ENCODE assay signal across 7 mouse cellular contexts in genomic region chr11:121702895-121703618, GRCm38 (mm10). TPM values are rescaled to one million over a fixed set of nuclear protein-coding genes. Genes with fewer than 3 reads are reported as not detected.
A peak's percentile ranks its signal among the peaks of the same experiment; 100 is the strongest.
DNase-seq lines count a peak whose midpoint lies in the region; ATAC-seq and TF ChIP-seq lines count a peak whose summit lies in the region.

No protein-coding gene starts in this region.

- H3K4me3 ChIP-seq in intestine, postnatal 0 days (ENCODE audit: low read depth, low read length), result peak overlapping the region; percentile 79
- H3K4me3 ChIP-seq in limb, embryonic 10.5 days, result peak overlapping the region; percentile 74
- peak overlapping the region; percentile 80 for H3K4me3 ChIP-seq in midbrain, embryonic 10.5 days
- H3K4me3 ChIP-seq in small intestine, adult 2 months (ENCODE audit: low read depth, low read length), result peak overlapping the region; percentile 91

- DNase-seq in adrenal gland, adult 2 months, result peak; percentile 68
- DNase-seq in embryo, embryonic 10.5 days (ENCODE audit: low spot score), result peak; percentile 60
- peak; percentile 56 for DNase-seq in limb, embryonic 10.5 days (ENCODE audit: low spot score)
- DNase-seq in midbrain, embryonic 10.5 days (ENCODE audit: low spot score), result peak; percentile 47

- TF ChIP-seq POLR2A in small intestine, adult 2 months (IDR thresholded peaks at IDR 0.05; ENCODE audit: low read depth, low read length), result no peak

- no peak for TF ChIP-seq CTCF in intestine, postnatal 0 days (IDR thresholded peaks at IDR 0.05; ENCODE audit: low read depth)
- TF ChIP-seq CTCF in small intestine, adult 2 months (IDR thresholded peaks at IDR 0.05; ENCODE audit: extremely low read depth, insufficient read length, insufficient replicate concordance, low read depth, low read length), result no peak

- peak; percentile 27 for ATAC-seq in granulocyte monocyte progenitor cell, adult 5-6 weeks (replicated peaks; ENCODE audit: poor library complexity, severe bottlenecking)
- ATAC-seq in intestine, postnatal 0 days, result 0 out of 2 replicates have a peak, but pooled peaks have one; percentile 19

- peak overlapping the region; percentile 87 for H3K27ac ChIP-seq in intestine, postnatal 0 days (ENCODE audit: low read depth, low read length)
- H3K27ac ChIP-seq in limb, embryonic 10.5 days, result peak overlapping the region; percentile 76; the same call in 1 of the 2 replicates
- peak overlapping the region; percentile 74 for H3K27ac ChIP-seq in midbrain, embryonic 10.5 days (replicated peaks)
- H3K27ac ChIP-seq in small intestine, adult 2 months (ENCODE audit: insufficient read depth, low read depth, low read length), result peak overlapping the region; percentile 91

- no peaks in the 10 kb centered on the region for H3K9me3 ChIP-seq in intestine, postnatal 0 days (ENCODE audit: control insufficient read depth)
- no peaks in the 10 kb centered on the region for H3K9me3 ChIP-seq in limb, embryonic 10.5 days (replicated peaks)
- no peaks in the 10 kb centered on the region for H3K9me3 ChIP-seq in midbrain, embryonic 10.5 days (replicated peaks)

- H3K4me1 ChIP-seq in intestine, postnatal 0 days (replicated peaks; ENCODE audit: control insufficient read depth, insufficient read depth, low read length), result 0 out of 2 replicates have a peak, but pooled peaks cover 6% of the 10 kb centered on the region
- H3K4me1 ChIP-seq in limb, embryonic 10.5 days, result peaks cover 40% of the 10 kb centered on the region
- H3K4me1 ChIP-seq in midbrain, embryonic 10.5 days, result peaks cover 27% of the 10 kb centered on the region
- peaks cover 30% of the 10 kb centered on the region for H3K4me1 ChIP-seq in small intestine, adult 2 months (ENCODE audit: control insufficient read depth, insufficient read depth, insufficient read length, low read length)

- H3K36me3 ChIP-seq in intestine, postnatal 0 days (ENCODE audit: control insufficient read depth, insufficient read depth), result no peaks in the 10 kb centered on the region
- no peaks in the 10 kb centered on the region for H3K36me3 ChIP-seq in limb, embryonic 10.5 days
- H3K36me3 ChIP-seq in midbrain, embryonic 10.5 days, result no peaks in the 10 kb centered on the region
- peaks cover 7% of the 10 kb centered on the region for H3K36me3 ChIP-seq in small intestine, adult 2 months (ENCODE audit: control insufficient read depth, insufficient read depth, low read length)

- no peaks in the 10 kb centered on the region for H3K27me3 ChIP-seq in intestine, postnatal 0 days (replicated peaks; ENCODE audit: control insufficient read depth, insufficient read depth, low read length)
- H3K27me3 ChIP-seq in limb, embryonic 10.5 days (ENCODE audit: low read depth, poor library complexity, severe bottlenecking), result peaks cover 55% of the 10 kb centered on the region
- peaks cover 56% of the 10 kb centered on the region for H3K27me3 ChIP-seq in midbrain, embryonic 10.5 days (ENCODE audit: low read depth, poor library complexity, severe bottlenecking)
- H3K27me3 ChIP-seq in small intestine, adult 2 months (ENCODE audit: control insufficient read depth, insufficient read depth, low read length), result no peaks in the 10 kb centered on the region

- H3K4me2 ChIP-seq in intestine, postnatal 0 days (replicated peaks; ENCODE audit: low read depth), result peak overlapping the region; percentile 94

- WGBS in intestine, postnatal 0 days, result under 1% methylated on average over 40 of the region's 40 CpGs
- WGBS in limb, embryonic 10.5 days, result 1% methylated on average over 40 of the region's 40 CpGs
- 1% methylated on average over 40 of the region's 40 CpGs for WGBS in midbrain, embryonic 10.5 days
- under 1% methylated on average over 40 of the region's 40 CpGs for whole genome bisulfite sequencing in small intestine, adult 2 months

- H3K9ac ChIP-seq in intestine, postnatal 0 days (ENCODE audit: low read depth, low read length), result peak overlapping the region; percentile 74

RNA-seq across cellular contexts. Expression of gene Metrnl, which starts 1.7 kb away (rescaled TPM):
- 10 to 100 TPM; 14.0 to 44.3 TPM for total RNA-seq in adrenal gland, adult 2 months (2021)
- polyA plus RNA-seq in adrenal gland, adult 2 months (2012; rRNA removed), result 33.2 and 42.1 TPM in 2 replicates
- total RNA-seq in granulocyte monocyte progenitor cell, adult 5-6 weeks (2014; fragmentation: Nextera tagmentation), result not detected in 2 replicates
- 0.82 and 2.4 TPM in 2 replicates for total RNA-seq in granulocyte monocyte progenitor cell, adult 5-6 weeks (2017)
- 50.2 and 50.9 TPM in 2 replicates for polyA plus RNA-seq in intestine, postnatal 0 days (2015; fragmentation: Nextera tagmentation; extraction: Ambion mirVana)
- polyA plus RNA-seq in limb, embryonic 10.5 days (2016; fragmentation: Nextera tagmentation; extraction: Ambion mirVana), result 2.4 and 3.9 TPM in 2 replicates
- polyA plus RNA-seq in midbrain, embryonic 10.5 days (2016; fragmentation: Nextera tagmentation; extraction: Ambion mirVana), result 12.8 TPM in 2 replicates
- 150 and 219 TPM in 2 replicates for polyA plus RNA-seq in small intestine, adult 2 months (2012; rRNA removed)

RNA-seq across cellular contexts. Expression of gene B3gntl1, which starts 30.1 kb away (rescaled TPM):
- 1 to 10 TPM; 7.4 to 10.0 TPM for total RNA-seq in adrenal gland, adult 2 months (2021)
- polyA plus RNA-seq in adrenal gland, adult 2 months (2012; rRNA removed), result 9.2 and 11.1 TPM in 2 replicates
- total RNA-seq in granulocyte monocyte progenitor cell, adult 5-6 weeks (2014; fragmentation: Nextera tagmentation), result 4.9 and 6.7 TPM in 2 replicates
- 7.5 and 8.9 TPM in 2 replicates for total RNA-seq in granulocyte monocyte progenitor cell, adult 5-6 weeks (2017)
- polyA plus RNA-seq in intestine, postnatal 0 days (2015; fragmentation: Nextera tagmentation; extraction: Ambion mirVana), result 3.2 and 3.7 TPM in 2 replicates
- 7.1 and 7.9 TPM in 2 replicates for polyA plus RNA-seq in limb, embryonic 10.5 days (2016; fragmentation: Nextera tagmentation; extraction: Ambion mirVana)
- 7.2 and 7.7 TPM in 2 replicates for polyA plus RNA-seq in midbrain, embryonic 10.5 days (2016; fragmentation: Nextera tagmentation; extraction: Ambion mirVana)
- polyA plus RNA-seq in small intestine, adult 2 months (2012; rRNA removed), result 2.1 and 4.4 TPM in 2 replicates

Comparison
In these comparisons a context has a peak if more than half of its experiments do, and no peak if none do; other contexts are left out.
1. Peak in every context shown above with its lines: DNase-seq, ATAC-seq, H3K4me3 ChIP-seq and H3K27ac ChIP-seq.